ENCODE assay signal across 8 mouse cellular contexts in the genomic region with DNA sequence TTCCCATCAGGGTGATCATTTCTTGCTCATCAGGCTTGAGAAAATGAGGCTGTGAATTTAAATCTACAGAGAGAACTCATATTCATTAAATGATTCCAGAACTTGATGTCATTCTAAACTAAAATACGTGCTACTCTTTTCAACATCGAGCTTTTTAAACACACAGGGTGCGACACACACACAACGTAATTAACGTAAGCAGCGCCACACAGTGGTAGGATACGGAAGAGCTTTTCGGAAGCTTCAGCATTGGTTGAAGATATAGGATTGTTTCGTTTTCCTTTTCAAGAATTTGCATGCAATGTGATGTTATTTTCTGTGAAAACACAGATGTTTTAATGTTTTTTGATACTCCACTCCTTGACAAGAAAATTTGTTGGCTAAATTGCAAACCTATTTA.
A peak's percentile ranks its signal among the peaks of the same experiment; 100 is the strongest.
DNase-seq lines count a peak whose midpoint lies in the region; ATAC-seq and TF ChIP-seq lines count a peak whose summit lies in the region.

No protein-coding gene starts in this region.

- no peak overlapping the region for H3K4me2 ChIP-seq in liver, embryonic 14.5 days (ENCODE audit: low read depth)
- no peak overlapping the region for H3K4me2 ChIP-seq in neural tube, embryonic 13.5 days

- ATAC-seq in liver, embryonic 14.5 days (ENCODE audit: insufficient read depth) = no peak
- ATAC-seq in neural tube, embryonic 13.5 days (ENCODE audit: low read depth) = peak; percentile 72; the same call in 1 of the 2 replicates

- H3K4me3 ChIP-seq in ES-E14 (ENCODE audit: insufficient read depth in 1 of 2, low read depth in 1 of 2, low read length in 2 of 2, poor library complexity in 1 of 2, severe bottlenecking in 1 of 2) = no peak overlapping the region
- H3K4me3 ChIP-seq in liver, embryonic 14.5 days (ENCODE audit: insufficient read depth in 1 of 2, low read depth in 2 of 2, low read length in 2 of 2) = no peak overlapping the region
- no peak overlapping the region for H3K4me3 ChIP-seq in neural tube, embryonic 13.5 days

- in situ Hi-C loops in ES-E14 (cut with MboI; ENCODE audit: low sequenced_read_pairs in 2 of 2, unreplicated experiment in 2 of 2) = no loop called here

- 4% methylated on average over 9 of the region's 9 CpGs for WGBS in liver, embryonic 14.5 days (ENCODE audit: insufficient replicate concordance)
- 5% methylated on average over 9 of the region's 9 CpGs for WGBS in neural tube, embryonic 13.5 days

- no peaks in the 10 kb centered on the region for H3K36me3 ChIP-seq in ES-E14 (ENCODE audit: control insufficient read depth, insufficient read depth, low read length, poor library complexity, severe bottlenecking)
- no peaks in the 10 kb centered on the region for H3K36me3 ChIP-seq in liver, embryonic 14.5 days (replicated peaks; ENCODE audit: control insufficient read depth, insufficient read depth, low read depth)
- H3K36me3 ChIP-seq in neural tube, embryonic 13.5 days = no peaks in the 10 kb centered on the region

- no peaks in the 10 kb centered on the region for H3K4me1 ChIP-seq in ES-E14 (ENCODE audit: control insufficient read depth in 2 of 2, insufficient read depth in 2 of 2, low read length in 2 of 2, poor library complexity in 1 of 2)
- H3K4me1 ChIP-seq in liver, embryonic 14.5 days (replicated peaks; ENCODE audit: control insufficient read depth in 2 of 2, insufficient read depth in 2 of 2, low read length in 1 of 2) = no peaks in the 10 kb centered on the region
- H3K4me1 ChIP-seq in neural tube, embryonic 13.5 days (replicated peaks) = no peaks in the 10 kb centered on the region

- no peaks in the 10 kb centered on the region for H3K9me3 ChIP-seq in ES-E14 (ENCODE audit: control insufficient read depth, insufficient read depth, low read depth, low read length)
- H3K9me3 ChIP-seq in liver, embryonic 14.5 days (ENCODE audit: control insufficient read depth, low read length) = no peaks in the 10 kb centered on the region
- no peaks in the 10 kb centered on the region for H3K9me3 ChIP-seq in neural tube, embryonic 13.5 days

- TF ChIP-seq EP300 in liver, embryonic 14.5 days (IDR thresholded peaks at IDR 0.05; ENCODE audit: low read depth) = no peak

- peak; percentile 58 for TF ChIP-seq CTCF in liver, embryonic 14.5 days (IDR thresholded peaks at IDR 0.05; ENCODE audit: low read depth)

- H3K27ac ChIP-seq in ES-E14 (ENCODE audit: insufficient read depth, low read depth, low read length, poor library complexity, severe bottlenecking) = no peak overlapping the region
- H3K27ac ChIP-seq in liver, embryonic 14.5 days = no peak overlapping the region
- H3K27ac ChIP-seq in neural tube, embryonic 13.5 days (replicated peaks) = no peak overlapping the region

- H3K9ac ChIP-seq in ES-E14 (ENCODE audit: insufficient read depth, low read depth, low read length, poor library complexity, severe bottlenecking) = no peak overlapping the region
- no peak overlapping the region for H3K9ac ChIP-seq in liver, embryonic 14.5 days (replicated peaks)
- H3K9ac ChIP-seq in neural tube, embryonic 13.5 days = no peak overlapping the region

- DNase-seq in A20 (ENCODE audit: low read depth, low spot score) (peak; percentile 85), ES-E14 (ENCODE audit: low read depth, low spot score) (peak; percentile 47)
- DNase-seq in cerebellum, adult 9-11 months = peak; percentile 3
- peak; percentile 7 to 50 for DNase-seq in frontal cortex, postnatal 10 days (ENCODE audit: low spot score in 2 of 2)
- DNase-seq in kidney, postnatal 10 days = peak; percentile 74
- peak; percentile 2 to 23 (median 20) for DNase-seq in liver, embryonic 14.5 days (ENCODE audit: low read depth in 3 of 3, low spot score in 3 of 3)
- DNase-seq in T-cell, adult 2 months (ENCODE audit: low spot score) = no peak

- H3K27me3 ChIP-seq in liver, embryonic 14.5 days (ENCODE audit: control insufficient read depth, insufficient read depth, low read length) = no peaks in the 10 kb centered on the region
- H3K27me3 ChIP-seq in neural tube, embryonic 13.5 days = peaks cover 10% of the 10 kb centered on the region; the same call in 1 of the 2 replicates

TF ChIP-seq in ES-E14, 5 proteins besides CTCF, POLR2A, EP300 and RAD21:
- no peak for TF ChIP-seq ZNF384 (IDR thresholded peaks at IDR 0.05; ENCODE audit: low read depth, low read length)
- peak; percentile 30; the same call in 1 of the 2 replicates for TF ChIP-seq ZC3H11A (IDR thresholded peaks at IDR 0.05; ENCODE audit: borderline replicate concordance, low read depth, low read length)
